Mouse (Mus musculus) intestine, embryonic 16.5 days (tissue): ENCODE measurements around the gene Hist1h2bf. TPM values are rescaled to one million over a fixed set of nuclear protein-coding genes. Genes with fewer than 3 reads are reported as not detected.

Source experiments
- ATAC-seq: fragments of 200-750 bp; cut with Nextera tagmentation; 2 replicates; pipeline ENCODE4 v1.8.0; 2017; ENCODE audit warnings: moderate TSS enrichment, moderate library complexity
- H3K27ac ChIP-seq: fragments of 300-500 bp; sonication (generic); 2 replicates; pipeline ENCODE4 v1.5.1; 2014; ENCODE audit warnings: mild to moderate bottlenecking, low read length
- H3K27me3 ChIP-seq: fragments of 300-500 bp; sonication (generic); replicated peaks from 2 replicates; pipeline ENCODE4 v1.6.1; 2014; ENCODE audit warnings: low read length, control low read depth, mixed read lengths; ENCODE audit not compliant: control insufficient read depth, insufficient read depth
- H3K36me3 ChIP-seq: fragments of 300-500 bp; sonication (generic); 2 replicates; pipeline ENCODE4 v1.6.1; 2014; ENCODE audit warnings: low read length, control low read depth; ENCODE audit not compliant: control insufficient read depth, insufficient read depth
- H3K4me1 ChIP-seq: fragments of 300-500 bp; sonication (generic); 2 replicates; pipeline ENCODE4 v1.6.1; 2014; ENCODE audit warnings: low read length, control low read depth, mixed read lengths; ENCODE audit not compliant: control insufficient read depth, insufficient read depth
- H3K4me2 ChIP-seq: fragments of 300-500 bp; sonication (generic); 2 replicates; pipeline ENCODE4 v1.6.1; 2014; ENCODE audit warnings: low read depth, low read length, control low read depth
- H3K4me3 ChIP-seq: fragments of 300-500 bp; sonication (generic); 2 replicates; pipeline ENCODE4 v1.5.1; 2014; ENCODE audit warnings: mild to moderate bottlenecking, low read length
- H3K9ac ChIP-seq: fragments of 300-500 bp; sonication (generic); 2 replicates; pipeline ENCODE4 v1.6.1; 2014; ENCODE audit warnings: low read depth, low read length
- H3K9me3 ChIP-seq: fragments of 300-500 bp; sonication (generic); 2 replicates; pipeline ENCODE4 v1.6.1; 2016; ENCODE audit warnings: low read length, control low read depth; ENCODE audit not compliant: control insufficient read depth
- WGBS: fragments of 180-500 bp; shearing (Covaris S2); extraction: QIAGEN DNeasy Blood & Tissue Kit; methylation state at CpG from one replicate; pipeline ENCODE4 v1.1.7; 2014; 5-methylcytosine and 5-hydroxymethylcytosine counted together
- microRNA-seq: library from miRNA; unstranded; fragments of <30 nt; microRNA quantifications from one replicate; pipeline ENCODE4, GENCODE M21; 2016
- polyA plus RNA-seq: library from polyadenylated mRNA; unstranded; fragments of >200 nt; fragmentation: Nextera tagmentation; extraction: Ambion mirVana; gene quantifications from 2 replicates; pipeline ENCODE4 v1.2.1, GENCODE M21; 2015

The Hist1h2bf gene
- polyA plus RNA-seq, 1 experiment from 2014 or later: 2.1 TPM

- WGBS: 42% methylated on average over 5 of the region's 5 CpGs
- Histone ChIP-seq H3K36me3 (no peaks in the 10 kb centered on the region), H3K4me3 (no peak overlapping the region), H3K27ac (no peak overlapping the region), H3K27me3 (no peaks in the 10 kb centered on the region), H3K4me2 (no peak overlapping the region), H3K4me1 (0 out of 2 replicates have a peak, but pooled peaks cover 3% of the 10 kb centered on the region), H3K9me3 (no peaks in the 10 kb centered on the region), H3K9ac (no peak overlapping the region)
- no peak for ATAC-seq
Measured at GRCm38 (mm10) chr13:23523976-23524375, 50.0 kb downstream of the Hist1h2bf start.

Small RNA genes within 50 kb of the gene (microRNA-seq; reads per million reads assigned to microRNA genes)
- gene Gm44297: not detected
- not detected for gene Gm44359
- not detected for gene Gm44394

Other genes with a start within 250 kb of the Hist1h2bf start
- 30.1 and 31.7 TPM in 2 replicates for gene Zfp322a, start 205.0 kb downstream of the Hist1h2bf start, polyA plus RNA-seq
- 10.2 and 11.2 TPM in 2 replicates for gene Abt1, start 150.3 kb downstream of the Hist1h2bf start, polyA plus RNA-seq
- gene Btn1a1, start 108.3 kb downstream of the Hist1h2bf start, polyA plus RNA-seq: 0.07 and 0.11 TPM in 2 replicates
- 0.12 TPM in 2 replicates for gene Btn2a2, start 85.3 kb downstream of the Hist1h2bf start, polyA plus RNA-seq
- gene Hist1h4h, start 43.1 kb downstream of the Hist1h2bf start, polyA plus RNA-seq: 3.5 and 3.7 TPM in 2 replicates
- 2.5 and 3.6 TPM in 2 replicates for gene Hist1h2af, start 40.3 kb downstream of the Hist1h2bf start, polyA plus RNA-seq
- gene Hist1h3g, start 38.8 kb downstream of the Hist1h2bf start, polyA plus RNA-seq: 2.6 and 3.7 TPM in 2 replicates
- gene Hist1h2bh, start 30.8 kb downstream of the Hist1h2bf start, polyA plus RNA-seq: 0.65 and 0.94 TPM in 2 replicates
- gene Hist1h3f, start 30.1 kb downstream of the Hist1h2bf start, polyA plus RNA-seq: 0.44 and 0.60 TPM in 2 replicates
- 0.68 and 0.98 TPM in 2 replicates for gene Hist1h4f, start 22.5 kb downstream of the Hist1h2bf start, polyA plus RNA-seq
- 0.28 and 0.42 TPM in 2 replicates for gene Hist1h1d, start 20.9 kb downstream of the Hist1h2bf start, polyA plus RNA-seq
- gene Hist1h3e, start 11.8 kb downstream of the Hist1h2bf start, polyA plus RNA-seq: 2.7 and 4.1 TPM in 2 replicates
- gene Hist1h2ae, start 3.0 kb downstream of the Hist1h2bf start, polyA plus RNA-seq: 39.1 and 46.5 TPM in 2 replicates
- gene Hist1h2bg, start 2.8 kb downstream of the Hist1h2bf start, polyA plus RNA-seq: 8.7 and 8.8 TPM in 2 replicates
- 0.65 and 2.7 TPM in 2 replicates for gene Hist1h2ad, start 185 bp upstream of the Hist1h2bf start, polyA plus RNA-seq
- gene Hist1h3d, start 1.6 kb upstream of the Hist1h2bf start, polyA plus RNA-seq: 3.8 and 4.8 TPM in 2 replicates
- 61.7 and 73.9 TPM in 2 replicates for gene Hist1h4d, start 7.4 kb upstream of the Hist1h2bf start, polyA plus RNA-seq
- gene Hist1h2be, start 46.9 kb upstream of the Hist1h2bf start, polyA plus RNA-seq: 1.4 and 2.3 TPM in 2 replicates
- gene Hist1h1e, start 48.4 kb upstream of the Hist1h2bf start, polyA plus RNA-seq: 10.4 and 13.7 TPM in 2 replicates
- gene Hist1h2ac, start 109.8 kb upstream of the Hist1h2bf start, polyA plus RNA-seq: 0.94 and 1.0 TPM in 2 replicates
- gene Hist1h2bc, start 110.0 kb upstream of the Hist1h2bf start, polyA plus RNA-seq: 101 and 110 TPM in 2 replicates
- gene Hist1h1t, start 121.6 kb upstream of the Hist1h2bf start, polyA plus RNA-seq: 0.15 and 0.20 TPM in 2 replicates
- 2.9 and 3.1 TPM in 2 replicates for gene Hist1h4c, start 124.3 kb upstream of the Hist1h2bf start, polyA plus RNA-seq
- 8.5 and 9.7 TPM in 2 replicates for gene Hfe, start 136.7 kb upstream of the Hist1h2bf start, polyA plus RNA-seq
- 33.6 and 35.3 TPM in 2 replicates for gene Hist1h1c, start 164.6 kb upstream of the Hist1h2bf start, polyA plus RNA-seq
- gene Hist1h3c, start 171.4 kb upstream of the Hist1h2bf start, polyA plus RNA-seq: 3.2 and 4.9 TPM in 2 replicates
- 1.7 and 2.0 TPM in 2 replicates for gene Hist1h2bb, start 172.5 kb upstream of the Hist1h2bf start, polyA plus RNA-seq
- gene Hist1h2ab, start 176.9 kb upstream of the Hist1h2bf start, polyA plus RNA-seq: 16.9 and 20.0 TPM in 2 replicates
- 4.7 and 7.4 TPM in 2 replicates for gene Hist1h3b, start 178.1 kb upstream of the Hist1h2bf start, polyA plus RNA-seq
- 1.4 and 2.1 TPM in 2 replicates for gene Hist1h4b, start 182.8 kb upstream of the Hist1h2bf start, polyA plus RNA-seq
- gene Hist1h4a, start 187.0 kb upstream of the Hist1h2bf start, polyA plus RNA-seq: 0.60 TPM in 1 of 2 replicates, not detected in the other
- 3.1 and 4.2 TPM in 2 replicates for gene Hist1h3a, start 188.2 kb upstream of the Hist1h2bf start, polyA plus RNA-seq
- 0.38 and 0.99 TPM in 2 replicates for gene Hist1h1a, start 189.5 kb upstream of the Hist1h2bf start, polyA plus RNA-seq
- 0.11 and 0.12 TPM in 2 replicates for gene Trim38, start 195.7 kb upstream of the Hist1h2bf start, polyA plus RNA-seq
- 0.11 TPM in 1 of 2 replicates, not detected in the other for gene Slc17a2, start 232.8 kb upstream of the Hist1h2bf start, polyA plus RNA-seq